Mouse (Mus musculus) regulatory T cell (primary cell): ENCODE measurements around the gene Polr3b.

ENCODE experiments used
- in situ Hi-C: fragments of 300-600 bp; cut with MboI, MseI; formaldehyde crosslinking; loops from one replicate; pipeline ENCODE4 v1.15.1; 2025; ENCODE audit warnings: high pct_unique_total_duplicates

Polr3b gene

DNA sequence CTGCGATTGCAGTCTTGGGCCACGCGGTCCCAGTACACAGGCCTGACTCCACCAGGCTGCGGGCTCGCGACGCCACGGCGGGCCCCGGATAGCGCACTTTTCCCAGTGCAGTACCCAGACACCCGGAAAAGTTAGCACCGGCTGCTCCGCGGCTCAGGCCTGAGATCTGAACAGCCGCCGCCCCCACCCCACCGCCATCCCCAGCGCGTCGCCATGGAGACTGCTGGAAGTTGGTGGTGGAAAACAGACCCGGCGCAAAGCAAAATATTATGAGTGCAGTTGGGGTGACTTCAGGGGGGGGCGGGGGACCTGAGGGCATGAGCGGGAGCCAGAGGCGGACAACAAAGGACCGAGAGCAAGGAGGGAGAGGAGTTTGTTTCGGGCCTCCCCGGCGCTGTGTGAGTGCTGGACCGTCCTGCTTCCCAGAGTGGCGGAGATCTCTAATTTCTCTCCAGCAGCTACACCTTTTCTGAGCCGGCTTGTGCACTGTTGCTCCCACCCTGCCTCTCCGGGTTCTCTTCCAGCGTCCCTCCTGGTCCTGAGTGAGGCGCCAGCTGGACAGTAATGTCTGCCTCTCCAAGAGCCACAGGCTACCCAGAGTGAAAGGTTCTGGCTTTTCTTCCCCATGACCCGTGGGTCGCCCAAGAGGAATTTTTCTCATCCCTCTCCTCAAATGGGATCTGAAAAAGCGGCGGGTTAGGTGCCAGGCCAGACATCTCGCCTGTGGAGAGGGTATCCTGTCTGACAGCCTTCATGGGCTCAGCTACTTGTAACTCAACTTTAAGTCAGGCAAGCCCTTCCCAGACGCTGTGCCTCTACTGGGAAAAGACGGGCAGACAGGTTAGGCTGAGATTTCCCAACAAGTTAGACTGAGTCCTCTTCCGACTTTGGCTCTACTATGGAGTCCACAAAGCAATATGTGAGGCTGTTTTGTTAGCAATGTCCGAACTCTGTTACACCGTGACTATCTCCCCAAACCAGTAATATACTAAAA lies 138.3 kb downstream of the Polr3b start:
- in situ Hi-C loops = no loop called here

GRCm38 (mm10) chr10:84768766-84769165 lies 146.7 kb downstream of the Polr3b start:
- in situ Hi-C loops = no loop called here

GRCm38 (mm10) chr10:84772380-84773130 lies 150.5 kb downstream of the Polr3b start:
- in situ Hi-C loops = no loop called here

GRCm38 (mm10) chr10:84773889-84774288 lies 151.8 kb downstream of the Polr3b start:
- in situ Hi-C loops = no loop called here

GRCm38 (mm10) chr10:84774573-84774972 lies 152.5 kb downstream of the Polr3b start:
- in situ Hi-C loops = no loop called here
